In genomic region chr13:34343719-34344375, GRCm38 (mm10) we compare ENCODE assay signal across 8 mouse cellular contexts. TPM values are rescaled to one million over a fixed set of nuclear protein-coding genes. Genes with fewer than 3 reads are reported as not detected.
A peak's percentile ranks its signal among the peaks of the same experiment; 100 is the strongest.
DNase-seq lines count a peak whose midpoint lies in the region; ATAC-seq and TF ChIP-seq lines count a peak whose summit lies in the region.

No protein-coding gene starts in this region.

- peaks cover 11% of the 10 kb centered on the region; the same call in 1 of the 2 replicates for H3K4me1 ChIP-seq in embryonic facial prominence, embryonic 12.5 days
- peaks cover 75% of the 10 kb centered on the region for H3K4me1 ChIP-seq in megakaryocyte, embryonic 14.5 days
- peaks cover 4% of the 10 kb centered on the region; the same call in 1 of the 2 replicates for H3K4me1 ChIP-seq in stomach, embryonic 14.5 days (ENCODE audit: control insufficient read depth, insufficient read depth, low read length)

- DNase-seq in adrenal gland, postnatal 25 days = peak; percentile 4
- DNase-seq in adrenal gland, adult 8-10 months = no peak
- DNase-seq in Muller cell, postnatal 12 days (ENCODE audit: inconsistent ontology term) = peak; percentile 32
- peak; percentile 9 for DNase-seq in heart, postnatal 4 days
- peak; percentile 24 to 31 for DNase-seq in left cerebral cortex, adult 2 months (ENCODE audit: extremely low spot score in 1 of 2, low spot score in 2 of 2)

- no peaks in the 10 kb centered on the region for H3K36me3 ChIP-seq in embryonic facial prominence, embryonic 12.5 days
- peaks cover 39% of the 10 kb centered on the region for H3K36me3 ChIP-seq in megakaryocyte, embryonic 14.5 days (replicated peaks; ENCODE audit: low read length)
- no peaks in the 10 kb centered on the region for H3K36me3 ChIP-seq in stomach, embryonic 14.5 days (ENCODE audit: control insufficient read depth, insufficient read depth, low read length)

- peak overlapping the region; percentile 83 for H3K9ac ChIP-seq in embryonic facial prominence, embryonic 12.5 days
- peak overlapping the region; percentile 67 for H3K9ac ChIP-seq in stomach, embryonic 14.5 days (replicated peaks; ENCODE audit: low read depth, low read length)

- intact Hi-C loops in left cerebral cortex, adult 2 months (cut with DNase I) = loop anchor here (2.0 to 10.0 kb wide), 5 partner anchors 31 to 299 kb away; partner anchors contain the start of gene Tubb2a

- no peak for TF ChIP-seq CTCF in left cerebral cortex, adult 2 months (IDR thresholded peaks at IDR 0.05)

- no peak for ATAC-seq in embryonic facial prominence, embryonic 12.5 days (ENCODE audit: insufficient number of reproducible peaks, insufficient read depth, low FRiP score, low TSS enrichment)
- peak; percentile 4; the same call in 1 of the 2 replicates for ATAC-seq in stomach, embryonic 14.5 days (ENCODE audit: insufficient number of reproducible peaks, insufficient read depth, low FRiP score, low read depth)

- peak overlapping the region; percentile 96 for H3K4me2 ChIP-seq in embryonic facial prominence, embryonic 12.5 days (replicated peaks)
- H3K4me2 ChIP-seq in stomach, embryonic 14.5 days (replicated peaks; ENCODE audit: low read depth, low read length) = peak overlapping the region; percentile 96

- 0 out of 2 replicates have a peak overlapping the region, but pooled peaks have one; percentile 36 for H3K27ac ChIP-seq in embryonic facial prominence, embryonic 12.5 days
- H3K27ac ChIP-seq in left cerebral cortex, adult 2 months = peak overlapping the region; percentile 93
- no peak overlapping the region for H3K27ac ChIP-seq in stomach, embryonic 14.5 days (ENCODE audit: low read length)

- peak overlapping the region; percentile 73 for H3K4me3 ChIP-seq in embryonic facial prominence, embryonic 12.5 days
- H3K4me3 ChIP-seq in left cerebral cortex, adult 2 months = peak overlapping the region; percentile 82
- peak overlapping the region; percentile 97 for H3K4me3 ChIP-seq in megakaryocyte, embryonic 14.5 days (replicated peaks)
- peak overlapping the region; percentile 70 for H3K4me3 ChIP-seq in stomach, embryonic 14.5 days (ENCODE audit: low read depth, low read length)

- H3K9me3 ChIP-seq in embryonic facial prominence, embryonic 12.5 days = no peaks in the 10 kb centered on the region
- no peaks in the 10 kb centered on the region for H3K9me3 ChIP-seq in megakaryocyte, embryonic 14.5 days
- H3K9me3 ChIP-seq in stomach, embryonic 14.5 days (ENCODE audit: control insufficient read depth, low read depth, low read length) = no peaks in the 10 kb centered on the region

- peaks cover 24% of the 10 kb centered on the region for H3K27me3 ChIP-seq in embryonic facial prominence, embryonic 12.5 days
- no peaks in the 10 kb centered on the region for H3K27me3 ChIP-seq in megakaryocyte, embryonic 14.5 days (replicated peaks)
- no peaks in the 10 kb centered on the region for H3K27me3 ChIP-seq in stomach, embryonic 14.5 days (ENCODE audit: control insufficient read depth, insufficient read depth, low read length)

- WGBS in embryonic facial prominence, embryonic 12.5 days = 1% methylated on average over 31 of the region's 31 CpGs
- 2% methylated on average over 31 of the region's 31 CpGs for WGBS in stomach, embryonic 14.5 days

RNA-seq across cellular contexts. Expression of gene Slc22a23, which starts 1.1 kb away (rescaled TPM):
- total RNA-seq in adrenal gland, postnatal 25 days (2021) = 3.8 and 8.2 TPM in 2 replicates
- total RNA-seq in adrenal gland, adult 8-10 months (2022) = 1 to 10 TPM; 4.2 to 4.7 (median 4.5) TPM
- 5.5 and 6.1 TPM in 2 replicates for polyA plus RNA-seq in embryonic facial prominence, embryonic 12.5 days (2016; fragmentation: Nextera tagmentation; extraction: Ambion mirVana)
- 10 to 100 TPM in 1 of 2 experiments, 1 to 10 TPM in 1; 8.2 to 10.6 TPM for total RNA-seq in heart, postnatal 4 days (2021)
- 10 to 100 TPM; 52.4 to 55.5 TPM for total RNA-seq in left cerebral cortex, adult 2 months (2021)
- polyA plus RNA-seq in megakaryocyte, embryonic 14.5 days (2012; ENCODE audit: insufficient read depth, low replicate concordance) = 33.9 and 61.7 TPM in 2 replicates
- 4.9 and 5.9 TPM in 2 replicates for polyA plus RNA-seq in stomach, embryonic 14.5 days (2014; fragmentation: Nextera tagmentation; extraction: Ambion mirVana)
